8 mouse cellular contexts compared by ENCODE assay signal in the genomic region with DNA sequence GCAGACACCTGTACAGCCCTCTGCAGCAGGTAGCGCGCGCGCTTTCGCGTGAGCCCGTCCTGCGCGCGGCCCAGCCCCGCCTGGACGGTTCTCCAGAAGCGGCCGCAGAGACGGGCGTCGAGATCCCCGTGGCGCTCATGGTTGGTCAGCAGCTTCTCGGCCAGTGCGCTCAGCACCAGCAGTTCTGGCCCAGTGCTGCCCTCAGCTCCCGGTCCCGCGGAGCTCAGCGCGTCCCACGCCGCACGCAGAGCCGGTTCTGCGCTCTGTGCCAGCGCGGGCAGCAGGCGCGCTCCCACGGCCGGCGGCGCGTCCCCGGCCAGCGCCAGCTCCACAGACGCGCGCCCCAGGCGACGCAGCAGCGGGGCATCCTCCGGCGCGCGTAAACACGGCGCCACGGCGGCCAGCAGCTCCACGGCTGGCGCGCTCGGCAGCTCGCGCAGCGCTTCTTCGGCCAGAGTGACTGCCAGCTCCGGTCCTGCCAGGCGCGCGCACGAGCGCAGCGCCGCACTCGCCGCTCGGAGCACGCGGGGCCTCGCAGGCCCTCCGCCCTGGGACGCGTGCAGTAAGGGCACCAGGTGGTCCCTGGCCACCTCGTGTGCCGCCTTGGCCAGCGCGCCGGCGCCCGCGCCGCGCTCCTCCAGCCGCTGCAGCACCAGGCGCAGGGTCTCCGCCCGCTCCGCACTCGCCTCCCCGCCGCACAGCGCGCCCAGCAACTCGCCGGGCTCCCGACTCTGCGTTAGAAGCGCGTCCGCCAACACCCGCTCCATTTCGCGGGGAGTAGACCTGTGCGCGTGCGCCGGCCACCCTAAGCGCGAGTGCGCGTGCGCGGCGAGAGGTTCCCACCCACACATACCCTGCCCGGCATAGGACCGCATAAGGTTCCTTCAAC. TPM values are rescaled to one million over a fixed set of nuclear protein-coding genes. Genes with fewer than 3 reads are reported as not detected.
DNase-seq lines count a peak whose midpoint lies in the region; ATAC-seq lines count a peak whose summit lies in the region.

Gene Tarbp1 (minus strand): TSS at position 767 of the 889 bp plus-strand sequence.

- ATAC-seq in hindbrain, embryonic 14.5 days (ENCODE audit: low FRiP score) = peak; percentile 92

- no peaks in the 10 kb centered on the region for H3K9me3 ChIP-seq in hindbrain, embryonic 14.5 days (ENCODE audit: control insufficient read depth, low read length)

- under 1% methylated on average over 104 of the region's 124 CpGs for WGBS in hindbrain, embryonic 14.5 days

- H3K27ac ChIP-seq in hindbrain, embryonic 14.5 days = peak within 1 kb of the TSS; percentile 88

- peak within 1 kb of the TSS; percentile 72 for H3K9ac ChIP-seq in hindbrain, embryonic 14.5 days

- peaks cover 15% of the 10 kb centered on the region for H3K36me3 ChIP-seq in hindbrain, embryonic 14.5 days (replicated peaks; ENCODE audit: control insufficient read depth, insufficient read depth)

- peak within 1 kb of the TSS; percentile 72 for H3K4me2 ChIP-seq in hindbrain, embryonic 14.5 days (replicated peaks)

- H3K4me1 ChIP-seq in hindbrain, embryonic 14.5 days (replicated peaks; ENCODE audit: control insufficient read depth, insufficient read depth, low read length) = peaks cover 19% of the 10 kb centered on the region

- H3K4me3 ChIP-seq in hindbrain, embryonic 14.5 days (replicated peaks; ENCODE audit: low read length) = peak within 1 kb of the TSS; percentile 85

- DNase-seq in R1 (ENCODE audit: low read depth, low spot score) = peak; percentile 90
- DNase-seq in cerebellum, postnatal 25 days = peak; percentile 97
- DNase-seq in frontal cortex, postnatal 36 days (ENCODE audit: low spot score in 2 of 2) = peak; percentile 89 to 93
- peak; percentile 94 for DNase-seq in hindbrain, embryonic 14.5 days (ENCODE audit: low spot score)
- DNase-seq in layer of hippocampus, postnatal 25 days (ENCODE audit: extremely low spot score in 1 of 2, low spot score in 1 of 2) = peak; percentile 85 to 89
- DNase-seq in lung, postnatal 14 days = peak; percentile 93
- peak; percentile 93 for DNase-seq in ovary, postnatal 36 days (ENCODE audit: low spot score)
- peak; percentile 95 for DNase-seq in thymus, postnatal 14 days

- no peaks in the 10 kb centered on the region for H3K27me3 ChIP-seq in hindbrain, embryonic 14.5 days (ENCODE audit: control insufficient read depth, insufficient read depth, low read length)

RNA-seq across cellular contexts. Expression of gene Tarbp1, which starts in this region (rescaled TPM):
- 2.2 and 2.5 TPM in 2 replicates for polyA plus RNA-seq in hindbrain, embryonic 14.5 days (2014; fragmentation: Nextera tagmentation; extraction: Ambion mirVana)
- 1 to 10 TPM; 3.5 to 4.1 TPM for total RNA-seq in layer of hippocampus, postnatal 25 days (2021)

Comparison
In these comparisons a context has a peak if more than half of its experiments do, and no peak if none do; other contexts are left out.
1. Peak in every context shown above with its lines: DNase-seq, ATAC-seq, H3K4me3 ChIP-seq and H3K27ac ChIP-seq.